Mouse (Mus musculus) G1E (cell line): ENCODE measurements at regions not wholly inside any gene's neighbourhood (a gene's known extent, or its start where the extent isn't known, plus 50 kb on each side); places are given as distances from the start of the nearest gene placed in this dataset.

ENCODE experiments used
- CTCF ChIP-seq: IDR thresholded peaks from 2 replicates; pipeline ENCODE4 v1.5.1; 2012; ENCODE audit warnings: low read depth, low read length, inconsistent platforms, mixed read lengths
- GATA1 ChIP-seq: IDR thresholded peaks from 2 replicates; pipeline ENCODE4 v1.6.1; 2012; ENCODE audit warnings: borderline replicate concordance, low read length, inconsistent platforms, mixed read lengths

GRCm38 (mm10) chr10:9227361-9227760 is 341.5 kb upstream of the Sash1 start:
- TF ChIP-seq GATA1 (no peak), CTCF (no peak)
